Mouse (Mus musculus) CH12F3 (cell line): ENCODE results near the gene Slc22a28.
"Not testable (repeated sequence)": the region's sequence is repeated elsewhere in the genome, so short reads cannot be mapped to it uniquely, and the experiment has no call there.

Experiments used
- in situ Hi-C: fragments of 300-500 bp; cut with MboI; formaldehyde crosslinking; loops from 2 replicates; pipeline ENCODE4 v1.14.3; 2020; ENCODE audit warnings: low sequenced_read_pairs

Gene Slc22a28

DNA sequence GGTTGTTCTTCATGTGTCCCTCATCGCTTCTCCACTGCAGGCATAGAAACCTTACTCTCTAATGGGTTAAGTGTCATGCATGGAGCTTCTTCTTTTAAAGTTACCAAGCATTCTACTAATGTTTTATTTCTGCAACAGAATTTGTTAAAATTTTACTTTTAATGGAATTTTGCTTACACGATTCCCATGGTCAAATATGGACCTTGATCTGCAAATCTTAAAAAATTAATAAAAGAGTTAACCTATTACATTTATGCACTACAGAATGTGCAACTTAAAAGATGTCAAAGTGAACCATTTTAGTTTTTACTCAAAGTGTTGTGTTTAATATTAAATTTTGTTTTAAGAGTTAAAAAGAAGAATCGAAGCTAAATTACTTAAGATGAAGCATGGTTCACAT, at the start of gene Slc22a28:
TSS of gene Slc22a28 (minus strand) at position 102 of the 400 bp plus-strand sequence.
- in situ Hi-C loops = not testable (repeated sequence)

DNA sequence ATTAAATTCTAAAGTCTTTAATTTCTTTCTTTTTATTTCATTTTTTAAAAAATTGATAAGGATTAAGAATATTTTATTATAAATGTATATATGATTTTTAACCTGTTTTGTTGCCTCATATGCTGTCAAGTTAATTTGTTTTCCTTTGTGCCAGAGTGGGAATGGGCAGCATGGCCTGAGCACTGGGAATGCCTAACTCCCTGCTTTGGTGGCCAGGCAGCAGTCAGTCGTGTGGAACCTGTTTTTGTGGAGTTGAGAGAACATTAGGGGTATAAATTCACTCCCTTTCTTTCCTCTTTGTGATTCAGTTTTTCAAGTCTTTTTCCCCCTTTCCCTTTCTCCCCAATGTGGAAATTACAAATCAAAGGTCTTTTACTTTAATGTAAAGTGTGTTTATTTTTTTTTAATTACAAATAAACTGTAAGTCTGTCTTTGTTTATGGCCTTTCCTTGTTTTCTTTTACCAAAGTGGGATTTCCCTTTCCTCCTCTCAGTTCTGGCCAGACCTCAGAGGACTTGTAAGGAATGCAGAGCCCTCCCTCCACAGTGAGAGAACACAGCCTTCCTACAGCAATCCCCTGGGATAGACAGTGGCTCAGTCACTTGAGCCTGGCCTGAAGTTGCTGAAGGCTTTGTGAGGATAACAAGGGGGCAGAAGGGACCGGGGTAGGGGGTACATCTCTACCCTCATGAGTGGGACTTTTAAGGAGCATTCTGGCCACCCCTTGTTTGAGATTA, 17.2 kb upstream of the Slc22a28 start:
- in situ Hi-C loops = no loop called here

DNA sequence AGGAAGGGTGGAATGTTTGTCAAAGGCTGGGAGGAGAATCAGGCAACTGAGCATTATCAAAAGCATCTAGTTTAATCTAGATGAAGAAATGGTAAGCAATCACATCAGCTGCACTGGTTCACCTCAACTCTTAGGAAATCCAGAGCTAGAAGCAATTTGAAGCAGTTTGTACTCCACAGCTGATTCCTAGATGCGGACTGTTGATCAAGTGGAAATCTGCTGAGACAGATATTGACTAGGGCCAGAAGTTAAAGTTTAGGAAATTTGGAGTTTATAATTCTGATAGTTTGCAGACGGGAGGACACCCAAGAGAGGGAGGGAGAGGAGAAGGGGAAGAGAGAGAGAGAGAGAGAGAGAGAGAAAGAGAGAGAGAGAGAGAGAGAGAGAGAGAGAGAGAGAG, 10.9 kb upstream of the Slc22a28 start:
- in situ Hi-C loops = not testable (repeated sequence)

GRCm38 (mm10) chr19:8134127-8134841, 2.5 kb upstream of the Slc22a28 start:
- in situ Hi-C loops = not testable (repeated sequence)

GRCm38 (mm10) chr19:8019904-8020349, 111.9 kb downstream of the Slc22a28 start:
- in situ Hi-C loops = no loop called here

GRCm38 (mm10) chr19:8019329-8019851, 112.4 kb downstream of the Slc22a28 start:
- in situ Hi-C loops = not testable (repeated sequence)

GRCm38 (mm10) chr19:8018535-8018934, 113.2 kb downstream of the Slc22a28 start:
- in situ Hi-C loops = not testable (repeated sequence)
